ENCODE assay signal across 8 mouse cellular contexts in the genomic region with DNA sequence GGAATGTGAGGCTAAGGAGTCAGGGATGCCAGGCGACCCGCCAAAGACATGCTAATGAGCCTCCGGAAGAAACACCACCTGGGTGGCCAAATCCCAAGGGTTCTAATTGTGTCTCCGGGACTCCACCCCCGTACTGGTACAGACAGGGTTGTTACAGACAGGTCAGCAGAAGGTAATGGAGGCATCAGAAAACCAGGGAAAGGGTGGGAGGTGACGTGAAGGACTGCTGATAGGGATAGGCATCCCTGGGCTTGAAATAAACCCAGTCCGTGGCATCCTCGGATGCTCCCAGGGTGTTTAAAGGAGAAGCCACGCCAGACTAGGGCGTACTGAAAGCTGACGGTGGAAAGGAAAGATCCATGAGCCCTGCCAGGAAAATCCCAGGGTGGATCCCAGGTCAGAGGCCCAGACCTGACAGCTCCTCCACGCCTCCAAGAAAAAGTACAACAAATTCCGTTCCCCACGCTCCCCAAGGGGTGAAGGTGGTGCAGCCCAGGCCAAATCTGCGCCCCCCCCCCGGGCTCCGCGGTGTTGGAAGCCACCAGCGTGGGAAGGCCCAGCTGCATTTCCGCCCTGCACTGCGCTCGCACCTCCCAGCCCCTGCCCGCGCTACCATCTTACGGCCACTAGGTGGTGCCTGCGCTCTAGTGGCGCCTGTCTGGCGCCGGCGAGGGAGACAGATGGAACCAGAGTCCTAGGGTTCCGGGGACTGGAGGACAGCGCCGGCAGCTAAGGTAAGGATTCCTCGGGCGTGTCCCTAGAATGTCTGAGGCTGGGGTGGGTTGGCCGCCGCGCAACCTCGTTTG. TPM values are rescaled to one million over a fixed set of nuclear protein-coding genes. Genes with fewer than 3 reads are reported as not detected.
DNase-seq lines count a peak whose midpoint lies in the region; ATAC-seq and TF ChIP-seq lines count a peak whose summit lies in the region.

A gene (plus strand): TSS at position 172 of the 806 bp plus-strand sequence.

- H3K4me3 ChIP-seq in embryonic facial prominence, embryonic 14.5 days (ENCODE audit: low read depth, low read length), result peak within 1 kb of the TSS; percentile 50
- H3K4me3 ChIP-seq in limb, embryonic 14.5 days (replicated peaks; ENCODE audit: low read length), result peak within 1 kb of the TSS; percentile 61
- peak within 1 kb of the TSS; percentile 59 for H3K4me3 ChIP-seq in midbrain, postnatal 0 days (ENCODE audit: low read depth, low read length)

- peak within 1 kb of the TSS; percentile 73 for H3K9ac ChIP-seq in embryonic facial prominence, embryonic 14.5 days (ENCODE audit: low read depth, low read length)
- peak within 1 kb of the TSS; percentile 62 for H3K9ac ChIP-seq in limb, embryonic 14.5 days (ENCODE audit: low read depth, low read length, severe bottlenecking)
- H3K9ac ChIP-seq in midbrain, postnatal 0 days (replicated peaks; ENCODE audit: low read length, poor library complexity, severe bottlenecking), result peak within 1 kb of the TSS; percentile 56

- WGBS in embryonic facial prominence, embryonic 14.5 days, result 2% methylated on average over 39 of the region's 39 CpGs
- 1% methylated on average over 32 of the region's 39 CpGs for WGBS in limb, embryonic 14.5 days
- WGBS in midbrain, postnatal 0 days, result 1% methylated on average over 38 of the region's 39 CpGs

- peaks cover 7% of the 10 kb centered on the region; the same call in 1 of the 2 replicates for H3K4me1 ChIP-seq in embryonic facial prominence, embryonic 14.5 days (ENCODE audit: control insufficient read depth, insufficient read depth, low read length)
- peaks cover 15% of the 10 kb centered on the region for H3K4me1 ChIP-seq in limb, embryonic 14.5 days (ENCODE audit: control insufficient read depth, insufficient read depth, low read length)
- no peaks in the 10 kb centered on the region for H3K4me1 ChIP-seq in midbrain, postnatal 0 days (ENCODE audit: insufficient read depth, low read length)

- DNase-seq in 3T3-L1 (ENCODE audit: low read depth, low spot score), result peak; percentile 96
- peak; percentile 94 to 97 for DNase-seq in adrenal gland, postnatal 4 days (ENCODE audit: low spot score in 2 of 2)
- DNase-seq in embryonic facial prominence, embryonic 14.5 days (ENCODE audit: low spot score), result peak; percentile 94
- peak; percentile 97 for DNase-seq in heart, adult 8-10 months (ENCODE audit: low spot score)
- peak; percentile 96 for DNase-seq in kidney, adult 9 months
- peak; percentile 91 for DNase-seq in limb, embryonic 14.5 days (ENCODE audit: low spot score)
- DNase-seq in midbrain, postnatal 0 days (ENCODE audit: low spot score), result peak; percentile 95
- peak; percentile 87 to 92 for DNase-seq in spleen, postnatal 14 days (ENCODE audit: low spot score in 2 of 2)

- peak within 1 kb of the TSS; percentile 80 for H3K27ac ChIP-seq in embryonic facial prominence, embryonic 14.5 days (replicated peaks; ENCODE audit: low read depth, low read length)
- peak within 1 kb of the TSS; percentile 79 for H3K27ac ChIP-seq in limb, embryonic 14.5 days (replicated peaks; ENCODE audit: low read depth, low read length)
- H3K27ac ChIP-seq in midbrain, postnatal 0 days (ENCODE audit: low read depth, low read length), result peak within 1 kb of the TSS; percentile 60

- no peak for TF ChIP-seq POLR2A in limb, embryonic 14.5 days (IDR thresholded peaks at IDR 0.05; ENCODE audit: borderline replicate concordance, extremely low read depth, insufficient read depth, insufficient read length)

- H3K27me3 ChIP-seq in embryonic facial prominence, embryonic 14.5 days (replicated peaks; ENCODE audit: control insufficient read depth, insufficient read depth, low read length), result no peaks in the 10 kb centered on the region
- H3K27me3 ChIP-seq in limb, embryonic 14.5 days (ENCODE audit: control insufficient read depth, insufficient read depth, low read length), result no peaks in the 10 kb centered on the region
- H3K27me3 ChIP-seq in midbrain, postnatal 0 days (ENCODE audit: insufficient read depth, low read length), result no peaks in the 10 kb centered on the region

- TF ChIP-seq CTCF in midbrain, postnatal 0 days (IDR thresholded peaks at IDR 0.05), result peak; percentile 99

- peak within 1 kb of the TSS; percentile 84 for H3K4me2 ChIP-seq in embryonic facial prominence, embryonic 14.5 days (ENCODE audit: low read depth, low read length)
- peak within 1 kb of the TSS; percentile 82 for H3K4me2 ChIP-seq in limb, embryonic 14.5 days (replicated peaks; ENCODE audit: low read depth, low read length, severe bottlenecking)
- peak within 1 kb of the TSS; percentile 87 for H3K4me2 ChIP-seq in midbrain, postnatal 0 days (ENCODE audit: low read depth, low read length, poor library complexity, severe bottlenecking)

- ATAC-seq in embryonic facial prominence, embryonic 14.5 days (ENCODE audit: low read depth), result peak; percentile 95
- peak; percentile 93 for ATAC-seq in limb, embryonic 14.5 days (ENCODE audit: low FRiP score, low read depth)
- peak; percentile 92 for ATAC-seq in midbrain, postnatal 0 days (ENCODE audit: low FRiP score)

- H3K36me3 ChIP-seq in embryonic facial prominence, embryonic 14.5 days (ENCODE audit: control insufficient read depth, insufficient read depth, low read length), result no peaks in the 10 kb centered on the region
- no peaks in the 10 kb centered on the region for H3K36me3 ChIP-seq in limb, embryonic 14.5 days (ENCODE audit: control insufficient read depth, insufficient read depth, low read length)
- H3K36me3 ChIP-seq in midbrain, postnatal 0 days (ENCODE audit: insufficient read depth, low read length), result no peaks in the 10 kb centered on the region

- no peaks in the 10 kb centered on the region for H3K9me3 ChIP-seq in embryonic facial prominence, embryonic 14.5 days (ENCODE audit: control insufficient read depth, low read length)
- no peaks in the 10 kb centered on the region for H3K9me3 ChIP-seq in limb, embryonic 14.5 days (ENCODE audit: control insufficient read depth, low read length)
- no peaks in the 10 kb centered on the region for H3K9me3 ChIP-seq in midbrain, postnatal 0 days (ENCODE audit: low read length)

RNA-seq across cellular contexts. Expression of the gene that starts here (rescaled TPM):
- 10 to 100 TPM; 65.3 to 83.3 TPM for total RNA-seq in adrenal gland, postnatal 4 days (2021)
- polyA plus RNA-seq in embryonic facial prominence, embryonic 14.5 days (2014; fragmentation: Nextera tagmentation; extraction: Ambion mirVana), result 114 and 123 TPM in 2 replicates
- total RNA-seq in heart, adult 8-10 months (2022), result 10 to 100 TPM; 37.4 to 51.6 (median 46.4) TPM
- polyA plus RNA-seq in limb, embryonic 14.5 days (2012; rRNA removed), result 97.2 and 127 TPM in 2 replicates
- 143 and 153 TPM in 2 replicates for polyA plus RNA-seq in limb, embryonic 14.5 days (2014; fragmentation: Nextera tagmentation; extraction: Ambion mirVana)
- 82.7 and 97.4 TPM in 2 replicates for total RNA-seq in midbrain, postnatal 0 days (2014; rRNA removed)
- 74.0 and 78.5 TPM in 2 replicates for polyA plus RNA-seq in midbrain, postnatal 0 days (2015; fragmentation: Nextera tagmentation; extraction: Ambion mirVana)

Comparison
In these comparisons a context has a peak if more than half of its experiments do, and no peak if none do; other contexts are left out.
1. Peak in every context shown above with its lines: DNase-seq, ATAC-seq, H3K4me3 ChIP-seq and H3K27ac ChIP-seq.